Mouse (Mus musculus): ENCODE measurements around the gene Ppp2r1b. TPM values are rescaled to one million over a fixed set of nuclear protein-coding genes. Genes with fewer than 3 reads are reported as not detected.

Gene Ppp2r1b
- total RNA-seq, 2 experiments from 2014 or later = 14.7 to 16.4 TPM

DNA sequence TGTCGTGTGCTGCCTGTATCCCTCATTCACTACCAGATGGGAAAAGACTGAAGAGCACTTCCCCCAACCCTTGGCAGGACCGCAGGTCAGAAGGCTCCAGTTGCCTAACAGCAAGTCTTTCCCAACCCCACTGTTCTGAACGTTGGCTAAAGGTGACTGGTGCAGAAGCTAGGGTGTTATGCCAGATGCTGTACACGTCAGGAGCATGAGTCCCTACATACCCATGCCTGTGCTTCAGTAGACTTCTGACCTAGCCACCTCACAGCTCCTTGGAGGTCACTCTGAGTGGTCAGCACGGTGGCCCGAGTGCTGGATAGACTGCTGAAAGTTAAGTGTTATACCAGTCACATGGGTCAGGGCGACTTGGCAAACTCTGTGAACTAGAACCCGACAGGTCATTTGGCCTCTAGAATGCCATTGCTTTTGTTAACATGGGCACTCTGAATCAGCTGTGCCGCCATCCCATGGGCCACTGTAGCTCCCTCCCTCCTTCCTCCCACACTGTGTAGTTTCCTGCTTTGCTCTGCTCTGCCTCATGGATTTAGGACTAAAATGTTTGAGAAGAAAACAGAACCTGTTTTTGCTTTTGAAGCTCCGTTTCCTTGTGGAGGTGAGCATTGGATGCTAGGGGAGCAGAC lies 9.9 kb upstream of the Ppp2r1b start:
- intact Hi-C loops (cut with DNase I) = no loop called here
- no peak for DNase-seq

DNA sequence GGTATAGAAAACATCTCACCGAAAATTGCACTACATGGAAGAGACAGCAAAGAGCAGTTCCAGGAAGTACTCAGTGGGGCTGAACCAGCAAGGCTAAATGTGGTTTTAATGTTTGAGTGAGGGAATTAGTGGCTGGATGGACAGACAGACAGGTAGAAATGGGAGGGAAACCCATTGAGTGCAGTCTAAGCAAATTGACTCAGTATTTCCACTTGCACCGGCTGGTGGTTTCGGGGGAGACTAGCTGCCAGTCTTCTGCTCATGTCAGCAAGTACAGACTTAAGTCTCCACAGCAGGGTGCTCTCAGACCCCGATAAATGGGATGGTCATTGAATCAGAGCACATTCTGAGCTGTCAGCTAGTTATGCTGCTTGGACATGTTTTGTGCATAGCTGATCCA lies 9.0 kb upstream of the Ppp2r1b start:
- no peak for DNase-seq

DNA sequence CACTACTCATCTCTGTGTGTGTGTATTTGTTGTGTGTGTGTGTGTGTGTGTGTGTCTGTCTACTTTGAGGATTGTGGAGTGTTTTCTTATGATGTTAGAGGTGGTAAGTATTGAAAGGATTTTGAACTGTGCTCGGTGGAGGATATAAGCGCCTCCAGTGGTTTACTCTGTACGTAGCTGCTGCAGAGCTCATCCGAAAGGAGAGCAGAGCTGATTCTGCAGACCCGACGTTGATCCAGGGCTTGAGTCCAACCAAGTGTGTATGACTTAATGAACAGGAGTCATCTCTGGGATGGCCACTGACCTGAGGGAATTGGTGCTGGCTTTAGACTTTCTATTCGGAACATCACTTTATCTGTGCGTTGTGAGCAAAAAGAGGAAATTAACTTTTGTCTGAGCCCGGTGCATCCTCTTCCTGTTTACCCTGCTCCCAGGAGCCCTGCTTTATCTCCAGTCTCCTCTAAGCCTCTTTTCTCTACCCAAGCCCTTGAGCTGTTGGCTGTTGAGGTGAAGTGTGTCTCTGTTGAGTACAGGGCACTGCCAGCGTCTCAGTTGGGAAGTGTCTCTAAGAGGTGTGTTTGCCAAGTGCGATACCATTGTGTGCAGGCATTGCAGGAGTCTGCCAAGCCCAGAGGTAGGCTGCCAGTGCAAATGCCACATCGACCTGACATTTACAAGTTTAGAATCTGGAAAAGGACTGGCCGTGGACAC lies 3.9 kb upstream of the Ppp2r1b start:
- peak; percentile 64 to 68 for DNase-seq
- intact Hi-C loops (cut with DNase I) = no loop called here

More for the DNA sequence above, 9.0 kb upstream of the Ppp2r1b start:
- intact Hi-C loops (cut with DNase I) = no loop called here

DNA sequence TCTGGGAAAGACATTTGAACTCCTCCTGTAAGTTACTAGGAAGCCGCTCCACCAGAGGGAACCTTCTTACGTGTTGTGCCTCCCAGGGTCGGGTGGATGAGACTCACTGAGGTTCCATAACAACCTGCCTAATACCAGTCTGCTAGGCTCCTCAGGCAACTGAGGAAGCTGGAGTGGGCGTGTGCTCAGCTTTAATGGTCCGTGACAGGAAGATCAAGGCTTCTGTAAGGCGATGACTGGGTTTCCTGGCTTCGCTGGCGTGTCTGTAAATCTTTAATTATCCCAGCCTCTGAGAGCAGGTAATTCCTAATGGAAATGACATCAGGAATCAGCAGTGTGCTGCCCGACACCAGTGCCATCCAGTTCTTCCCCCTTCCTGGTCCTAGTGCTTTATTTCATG lies 446 bp downstream of the Ppp2r1b start:
- intact Hi-C loops (cut with DNase I) = no loop called here
- DNase-seq = no peak

DNA sequence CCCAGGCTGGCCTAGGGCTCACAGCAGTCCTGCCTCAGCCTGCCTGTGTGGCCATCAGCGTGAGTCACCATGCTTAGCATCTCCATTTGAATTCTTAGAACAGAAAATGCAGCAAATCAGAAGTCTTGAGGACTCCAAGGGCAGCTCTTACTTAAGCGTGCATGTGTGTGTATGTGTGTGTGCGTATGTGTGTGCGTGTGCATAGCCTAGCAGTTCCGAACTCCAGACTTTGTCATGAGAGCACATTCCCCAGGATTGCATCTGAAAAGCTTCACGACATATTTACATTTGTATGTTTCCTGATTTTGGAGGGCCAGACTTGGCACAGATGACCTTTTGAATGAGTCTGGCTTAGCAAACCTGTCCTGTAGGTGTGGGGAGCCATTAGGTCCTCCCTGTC lies 2.0 kb downstream of the Ppp2r1b start:
- intact Hi-C loops (cut with DNase I) = no loop called here
- no peak for DNase-seq

DNA sequence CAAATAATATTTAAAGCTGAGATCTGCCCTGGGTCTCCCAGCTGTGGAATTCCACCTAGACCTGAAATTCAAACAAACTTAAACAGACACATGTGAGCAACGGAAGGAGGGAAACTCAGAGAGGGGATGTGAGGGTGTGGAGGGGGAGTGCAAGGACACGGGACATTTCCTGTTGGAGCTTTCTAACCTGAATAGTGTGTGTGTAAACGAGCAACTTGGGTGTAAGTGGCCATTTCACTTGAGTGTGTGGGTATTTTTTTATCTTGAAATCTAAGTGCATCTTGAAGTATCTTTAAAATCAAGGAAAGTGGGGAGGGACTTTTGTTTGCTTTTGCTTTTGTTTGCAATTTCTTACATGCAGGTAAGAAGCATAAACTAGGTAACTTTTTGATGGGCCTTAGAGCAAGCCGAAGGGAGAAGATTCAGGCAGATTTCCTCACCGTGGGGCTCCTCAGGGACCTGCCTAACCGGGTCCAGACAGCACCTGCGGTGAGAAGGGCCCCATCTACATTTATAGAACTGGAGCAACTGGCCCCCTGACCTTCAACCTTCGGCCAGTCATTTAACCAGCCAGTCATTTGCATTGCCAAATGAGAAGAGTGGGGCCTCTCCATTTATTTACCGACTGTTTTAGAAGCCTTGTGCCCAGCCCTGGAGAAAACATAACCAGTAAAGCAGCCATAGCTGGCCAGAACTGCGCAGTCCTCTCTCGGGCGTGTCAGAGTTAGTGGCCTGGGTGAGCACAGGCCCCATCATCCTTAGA lies 2.7 kb downstream of the Ppp2r1b start:
- no peak for DNase-seq
- intact Hi-C loops (cut with DNase I) = no loop called here

DNA sequence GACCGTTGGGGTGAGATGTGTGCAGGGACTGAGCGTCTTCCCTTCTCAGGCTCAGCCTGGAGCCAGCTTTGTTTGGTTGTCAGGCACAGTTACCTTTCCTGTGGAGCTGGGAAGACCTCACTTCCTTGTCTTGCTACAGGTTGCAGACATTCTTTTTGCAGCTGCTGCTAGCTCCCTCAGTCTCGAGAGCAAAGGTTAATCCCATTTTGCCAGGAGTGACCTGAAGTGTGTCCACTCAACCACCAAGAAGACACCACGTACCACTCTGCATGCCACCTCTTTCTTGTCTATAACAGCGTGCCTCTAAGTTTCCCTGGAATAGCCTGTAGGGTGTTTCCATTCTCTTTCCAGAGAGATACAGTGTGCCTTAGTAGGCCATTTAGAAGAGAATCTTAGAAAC lies 3.7 kb downstream of the Ppp2r1b start:
- DNase-seq = no peak
- intact Hi-C loops (cut with DNase I) = loop anchor here (1.0 kb wide), 3 partner anchors 160 to 303 kb away; partner anchors contain the start of gene Sik2

DNA sequence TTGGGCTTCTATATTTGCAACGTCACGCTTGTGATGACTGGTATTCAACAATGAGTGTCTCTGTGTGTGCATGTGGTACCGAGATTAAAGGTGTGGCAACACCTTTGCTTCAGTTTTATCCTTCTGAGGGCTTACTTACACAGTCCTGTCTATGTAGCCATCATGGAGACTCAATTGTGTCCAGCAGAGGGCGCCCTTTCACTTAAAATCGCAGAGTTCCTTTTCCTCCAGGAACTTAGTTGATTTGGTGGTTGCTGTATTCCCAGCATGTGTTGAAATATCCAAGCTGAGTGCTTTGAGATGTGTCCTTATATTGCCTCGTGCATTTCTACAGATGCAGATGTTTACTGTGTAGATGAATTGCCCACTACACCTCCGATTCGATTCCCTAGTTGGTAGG lies 4.1 kb downstream of the Ppp2r1b start:
- DNase-seq = peak; percentile 90 to 96

DNA sequence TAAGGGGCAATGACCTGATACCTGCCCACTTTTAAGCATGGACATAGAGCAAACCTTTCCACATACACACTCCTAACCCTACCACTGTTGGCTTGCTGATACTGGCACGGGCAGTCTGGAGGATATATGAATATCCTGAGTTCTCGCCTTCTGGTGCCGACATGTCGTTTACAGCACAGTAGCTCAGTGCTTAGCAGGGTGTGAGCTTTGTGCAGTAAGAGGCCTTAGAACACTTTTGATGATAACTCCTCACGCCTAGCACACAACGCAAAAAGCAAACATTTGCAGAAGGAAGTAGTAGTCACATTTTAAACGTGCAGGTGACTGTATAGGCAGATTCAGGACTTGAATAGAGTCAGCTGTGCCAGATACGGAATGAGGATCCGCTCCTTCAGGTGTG lies 4.7 kb downstream of the Ppp2r1b start:
- intact Hi-C loops (cut with DNase I) = loop anchor here (1.0 kb wide), 3 partner anchors 160 to 303 kb away; partner anchors contain the start of gene Sik2

More for the DNA sequence above, 4.1 kb downstream of the Ppp2r1b start:
- intact Hi-C loops (cut with DNase I) = loop anchor here (1.0 kb wide), 3 partner anchors 160 to 303 kb away; partner anchors contain the start of gene Sik2

DNA sequence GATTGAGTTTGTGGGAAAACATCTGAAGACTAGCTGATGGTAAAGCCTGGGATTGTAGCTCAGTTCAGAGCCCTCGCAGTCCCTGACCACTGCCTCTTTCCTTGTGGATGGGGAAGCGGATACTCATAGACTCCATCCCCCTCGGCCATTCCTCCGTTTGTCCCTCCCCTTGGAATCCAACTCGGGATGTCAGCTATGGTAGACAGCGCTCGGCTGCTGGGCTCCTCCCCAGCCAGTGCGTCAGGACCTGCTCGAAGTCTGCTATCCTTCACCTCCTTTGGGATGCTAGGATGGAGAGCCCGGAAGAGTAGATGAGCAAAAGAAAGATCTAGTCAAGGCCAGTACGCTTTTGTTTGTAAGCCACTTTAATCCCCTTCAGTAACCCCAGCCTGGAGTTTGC lies 5.2 kb downstream of the Ppp2r1b start:
- DNase-seq = peak in 1 of 2 experiments; percentile 37
- intact Hi-C loops (cut with DNase I) = no loop called here

More for the DNA sequence above, 4.7 kb downstream of the Ppp2r1b start:
- no peak for DNase-seq

DNA sequence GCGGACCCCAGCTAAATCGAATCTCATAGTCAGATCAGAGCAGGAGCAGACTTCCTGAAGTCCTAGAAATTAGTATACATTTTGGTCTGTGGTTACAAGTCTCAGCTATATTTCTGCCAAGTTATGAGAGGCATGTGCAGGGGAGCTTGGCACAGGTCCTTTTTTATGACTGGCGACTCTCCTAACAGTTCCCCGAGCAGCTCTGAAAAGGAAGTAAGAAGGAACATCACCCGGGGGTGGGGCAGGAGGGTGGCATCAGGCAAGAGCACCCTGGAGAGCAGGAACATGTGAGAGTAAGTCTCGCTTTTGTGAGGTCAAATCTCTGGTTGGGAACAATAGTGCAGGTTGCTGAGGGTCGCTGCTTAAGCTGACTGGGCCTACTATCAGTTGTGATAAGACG lies 5.6 kb downstream of the Ppp2r1b start:
- intact Hi-C loops (cut with DNase I) = loop anchor here (1.0 kb wide), 1 partner anchor 305 kb away; no protein-coding TSS in a partner anchor
- peak in 1 of 2 experiments; percentile 38 for DNase-seq

DNA sequence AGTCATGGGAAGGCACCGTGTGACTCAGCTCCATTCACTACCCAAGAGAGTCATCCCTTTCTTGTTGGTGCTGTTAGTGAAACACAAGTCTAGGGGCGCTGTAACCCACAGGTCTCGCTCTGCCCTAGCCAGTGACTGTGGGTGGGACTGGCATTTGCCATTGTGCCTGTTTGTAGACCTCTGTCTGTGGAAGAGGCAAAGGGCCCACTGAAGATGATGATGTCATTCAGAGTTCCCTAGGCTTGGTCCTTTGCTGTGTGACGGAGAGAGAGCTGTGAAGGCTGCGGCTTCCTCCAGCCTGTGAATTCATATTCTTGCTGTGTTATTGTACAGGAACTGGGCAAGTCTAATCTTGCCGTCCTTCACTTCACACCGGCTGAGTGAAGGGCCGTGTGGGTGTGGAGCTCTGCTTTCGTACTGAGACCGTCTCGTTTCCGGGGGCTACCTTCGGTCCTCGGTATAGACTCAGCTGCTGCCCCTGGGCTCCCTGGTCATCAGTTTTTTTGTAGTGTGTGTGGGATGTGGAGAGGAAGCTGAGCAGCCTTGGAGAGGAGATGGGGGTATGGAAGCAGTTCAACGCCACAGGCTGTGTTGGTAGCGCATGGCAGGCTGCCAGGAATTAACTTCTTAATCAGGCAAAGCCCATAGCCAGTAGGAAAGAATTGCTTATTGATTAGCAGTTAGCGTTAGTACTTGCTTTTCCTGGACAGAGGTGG lies 7.7 kb downstream of the Ppp2r1b start:
- intact Hi-C loops (cut with DNase I) = no loop called here
- DNase-seq = peak in 1 of 2 experiments; percentile 27

DNA sequence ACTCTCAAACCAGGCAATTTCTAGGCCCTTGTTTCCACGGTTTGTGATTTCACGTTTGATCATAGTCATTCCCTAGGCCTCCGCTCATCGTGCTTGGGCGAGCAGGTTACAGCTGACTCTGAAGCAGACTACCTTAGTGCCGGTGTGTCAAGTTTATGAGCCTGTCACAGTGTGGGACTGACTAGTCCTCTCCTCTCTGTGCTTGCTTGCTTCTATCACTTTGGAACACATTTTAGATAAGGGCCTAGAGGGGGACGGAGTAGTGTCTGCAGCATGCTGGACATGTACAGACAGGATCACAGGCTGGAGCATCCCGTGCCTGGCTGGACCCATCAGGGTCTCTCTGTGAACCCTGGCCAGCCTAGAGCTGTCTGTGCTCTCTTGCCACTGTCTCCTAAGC lies 9.3 kb downstream of the Ppp2r1b start:
- DNase-seq = no peak
- intact Hi-C loops (cut with DNase I) = no loop called here

DNA sequence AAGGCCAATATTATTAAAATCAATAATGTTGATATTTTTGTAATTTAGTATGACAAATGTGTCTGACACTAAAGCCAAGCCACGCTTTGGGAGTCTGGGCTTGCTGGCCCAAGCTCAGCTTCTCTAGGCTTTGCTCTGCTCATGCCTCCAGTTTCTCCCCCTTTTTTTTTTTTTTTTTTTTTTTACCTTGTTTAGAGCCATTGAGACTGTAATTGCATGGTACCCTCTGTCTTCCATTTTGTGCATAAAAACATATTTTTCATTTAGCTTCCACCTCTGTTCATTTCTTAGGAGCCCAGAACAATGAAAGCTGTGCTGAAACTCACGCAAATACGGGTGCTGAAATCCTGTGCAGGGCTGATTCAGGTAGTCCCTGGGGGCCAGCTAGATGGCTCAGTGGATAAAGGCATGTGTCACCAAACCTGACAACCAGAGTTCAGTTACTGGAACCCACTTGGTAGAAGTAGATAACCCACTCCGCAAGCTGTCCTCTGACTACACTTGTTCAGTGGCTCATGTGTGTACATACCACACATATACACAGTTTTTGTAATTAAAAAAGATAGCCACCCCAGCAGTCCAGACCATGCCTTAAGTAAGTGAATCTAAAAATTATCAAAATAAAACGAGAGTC lies 10.1 kb downstream of the Ppp2r1b start:
- no peak for DNase-seq
- intact Hi-C loops (cut with DNase I) = no loop called here

DNA sequence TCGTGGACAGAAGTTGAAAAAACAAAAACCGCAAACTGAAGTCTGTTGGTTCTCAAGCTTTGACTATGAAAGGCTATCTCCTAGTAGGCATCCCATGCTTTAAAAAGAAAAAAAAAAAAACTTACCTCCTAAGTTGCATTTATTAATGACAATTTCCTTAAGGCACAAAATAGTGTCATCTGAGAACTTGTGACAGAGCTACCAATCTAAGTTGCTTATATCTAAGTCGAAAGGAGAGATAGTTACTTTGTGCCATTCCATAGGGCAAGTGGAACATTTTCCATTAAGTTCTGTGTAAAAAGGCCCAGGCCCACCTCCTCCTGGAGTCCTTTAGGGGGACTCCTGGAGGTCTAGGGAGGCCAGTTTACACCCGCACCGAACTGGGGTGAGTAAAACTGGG lies 10.7 kb downstream of the Ppp2r1b start:
- DNase-seq = no peak
- intact Hi-C loops (cut with DNase I) = no loop called here

DNA sequence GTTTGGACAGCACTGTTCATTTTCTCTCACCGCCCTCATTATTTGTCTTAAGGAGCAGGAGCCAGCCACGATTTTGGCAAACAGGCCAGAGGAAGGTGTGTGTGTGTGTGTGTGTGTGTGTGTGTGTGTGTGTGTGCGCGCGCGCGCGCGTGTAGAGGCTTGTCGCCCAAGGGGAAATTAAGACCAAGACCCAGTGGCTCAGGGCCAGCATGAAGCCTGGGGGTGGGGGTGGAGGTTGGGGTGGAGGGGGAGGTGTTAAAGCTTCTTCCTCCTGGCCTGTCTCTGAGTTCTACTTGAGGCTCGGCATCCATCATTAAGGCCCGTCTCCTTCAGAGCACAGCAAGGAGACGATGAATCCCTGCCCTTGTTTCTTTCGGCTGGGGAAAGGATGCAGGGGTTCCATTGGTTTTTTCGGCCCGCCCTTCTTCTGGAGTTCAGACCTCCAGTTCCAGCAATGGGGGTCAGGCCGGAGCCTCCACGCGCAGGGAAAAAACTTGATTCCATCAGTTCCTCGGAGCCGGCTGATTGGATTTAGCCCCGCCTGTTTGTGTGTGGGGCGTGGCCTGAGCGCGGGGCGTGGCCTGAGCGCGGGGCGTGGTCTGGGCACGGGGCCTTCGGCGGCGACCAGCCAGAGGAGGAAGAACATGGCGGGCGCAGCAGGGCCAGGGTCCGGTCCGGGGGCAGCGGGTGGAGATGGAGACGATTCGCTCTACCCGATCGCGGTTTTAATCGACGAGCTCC lies 11.4 kb downstream of the Ppp2r1b start:
- intact Hi-C loops (cut with DNase I) = no loop called here

DNA sequence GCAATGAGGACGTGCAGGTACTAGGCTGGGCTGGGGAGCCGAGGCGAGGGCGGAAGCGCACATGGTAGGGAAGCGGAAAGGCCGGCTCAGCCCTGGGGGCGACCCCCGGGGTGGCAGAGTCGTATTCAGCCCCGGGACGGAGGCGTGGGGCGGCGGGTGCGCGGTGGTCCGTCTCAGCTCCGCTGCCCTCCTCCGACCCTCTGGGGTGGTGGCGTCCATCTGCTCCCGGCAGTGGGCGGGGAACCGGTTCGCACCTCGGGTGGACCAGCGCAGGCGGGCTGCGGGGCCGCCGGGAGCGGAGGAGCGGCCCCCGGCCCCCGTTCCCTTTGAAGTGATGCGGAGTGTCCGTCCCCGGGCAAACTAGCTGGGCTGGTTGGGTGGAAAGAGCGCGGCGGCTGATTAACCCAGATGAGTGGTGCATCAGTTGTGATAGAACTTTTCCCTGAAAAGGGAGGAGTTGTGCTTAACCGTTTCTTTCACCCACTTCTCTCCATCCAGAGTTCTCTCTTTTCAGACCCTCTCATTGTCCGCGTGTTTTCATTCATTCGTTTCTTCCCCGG lies 12.1 kb downstream of the Ppp2r1b start:
- intact Hi-C loops (cut with DNase I) = no loop called here
- DNase-seq = no peak

More for the DNA sequence above, 11.4 kb downstream of the Ppp2r1b start:
- peak; percentile 96 to 97 for DNase-seq

DNA sequence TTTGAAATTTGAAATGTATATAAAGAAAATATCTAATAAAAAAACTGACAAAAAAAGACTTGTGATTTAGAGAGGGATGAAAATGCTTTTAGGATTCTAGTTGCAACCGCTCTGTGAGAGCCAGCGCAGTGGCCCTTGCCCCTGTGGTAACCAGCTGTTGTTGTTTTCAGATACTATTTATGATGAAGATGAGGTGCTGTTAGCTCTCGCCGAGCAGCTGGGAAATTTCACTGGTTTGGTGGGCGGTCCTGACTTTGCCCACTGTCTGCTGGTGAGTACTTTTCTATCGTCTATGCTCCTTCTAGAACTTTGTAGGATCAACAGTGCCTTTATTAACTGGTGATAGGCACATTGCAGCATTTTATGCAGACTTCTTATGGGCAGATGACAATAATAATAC lies 13.6 kb downstream of the Ppp2r1b start:
- no peak for DNase-seq

More for the DNA sequence above, 13.6 kb downstream of the Ppp2r1b start:
- intact Hi-C loops (cut with DNase I) = no loop called here
